Mouse (Mus musculus): ENCODE measurements around the gene Cel. TPM values are rescaled to one million over a fixed set of nuclear protein-coding genes. Genes with fewer than 3 reads are reported as not detected.

The Cel gene
- polyA plus RNA-seq, 1 experiment from 2014 or later: not detected

- no peak overlapping the region for H3K4me3 ChIP-seq (ENCODE audit: low read depth, low read length)
- no peak overlapping the region for H3K27ac ChIP-seq (ENCODE audit: low read length)
- no peak overlapping the region for H3K4me2 ChIP-seq (replicated peaks; ENCODE audit: low read depth, low read length)
- TF ChIP-seq EP300 (IDR thresholded peaks at IDR 0.05) (0 out of 2 replicates have a peak, but pooled peaks have one; percentile 46), CTCF (IDR thresholded peaks at IDR 0.05) (no peak)
- no peak overlapping the region for H3K9ac ChIP-seq (replicated peaks; ENCODE audit: low read depth)
- H3K4me1 ChIP-seq (ENCODE audit: insufficient read depth, low read depth, low read length): no peaks in the 10 kb centered on the region
- ATAC-seq: peak; percentile 79
- no peaks in the 10 kb centered on the region for H3K27me3 ChIP-seq (replicated peaks; ENCODE audit: insufficient read depth, low read length)
- H3K36me3 ChIP-seq (ENCODE audit: insufficient read depth, low read length): peaks cover 25% of the 10 kb centered on the region; the same call in 1 of the 2 replicates
- whole genome bisulfite sequencing: 66% methylated on average over 3 of the region's 3 CpGs
- no peaks in the 10 kb centered on the region for H3K9me3 ChIP-seq (ENCODE audit: low read length)
- DNase-seq (ENCODE audit: low spot score): peak; percentile 74
Observed at GRCm38 (mm10) chr2:28576815-28577214, 13.6 kb upstream of the Cel start.

DNA sequence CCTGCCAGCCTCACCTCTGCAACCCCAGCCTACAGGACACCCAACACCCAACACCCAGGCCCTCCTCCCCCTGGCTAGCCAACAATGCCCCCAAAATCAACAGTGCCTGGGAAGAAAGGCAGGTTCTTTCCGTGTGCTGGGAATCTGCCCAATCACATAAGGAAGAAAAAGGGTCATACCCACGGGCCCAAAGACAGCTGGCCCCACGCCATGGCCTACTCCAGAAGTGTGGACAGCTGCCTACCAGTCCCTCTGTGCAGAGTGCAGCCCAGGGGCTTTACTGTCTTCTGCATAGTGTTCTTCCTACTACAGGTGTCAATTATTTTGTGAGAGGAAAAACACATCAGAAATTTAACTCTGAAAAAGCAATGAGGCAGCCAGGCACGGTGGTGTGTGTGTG is 12.1 kb upstream of the Cel start:
- H3K4me2 ChIP-seq (replicated peaks; ENCODE audit: low read depth, low read length): no peak overlapping the region
- H3K9ac ChIP-seq (replicated peaks; ENCODE audit: low read depth): no peak overlapping the region
- 66% methylated on average over 4 of the region's 4 CpGs for WGBS
- H3K9me3 ChIP-seq (ENCODE audit: low read length): no peaks in the 10 kb centered on the region
- H3K4me1 ChIP-seq (ENCODE audit: insufficient read depth, low read depth, low read length): no peaks in the 10 kb centered on the region
- TF ChIP-seq CTCF (IDR thresholded peaks at IDR 0.05) (no peak), EP300 (IDR thresholded peaks at IDR 0.05) (no peak)
- no peak for DNase-seq (ENCODE audit: low spot score)
- no peak overlapping the region for H3K27ac ChIP-seq (ENCODE audit: low read length)
- no peak for ATAC-seq
- H3K36me3 ChIP-seq (ENCODE audit: insufficient read depth, low read length): peaks cover 25% of the 10 kb centered on the region; the same call in 1 of the 2 replicates
- no peaks in the 10 kb centered on the region for H3K27me3 ChIP-seq (replicated peaks; ENCODE audit: insufficient read depth, low read length)
- no peak overlapping the region for H3K4me3 ChIP-seq (ENCODE audit: low read depth, low read length)

GRCm38 (mm10) chr2:28569903-28570302 is 6.7 kb upstream of the Cel start:
- Histone ChIP-seq H3K36me3 (ENCODE audit: insufficient read depth, low read length) (peaks cover 37% of the 10 kb centered on the region), H3K4me1 (ENCODE audit: insufficient read depth, low read depth, low read length) (no peaks in the 10 kb centered on the region), H3K4me2 (replicated peaks; ENCODE audit: low read depth, low read length) (no peak overlapping the region), H3K27ac (ENCODE audit: low read length) (no peak overlapping the region), H3K27me3 (replicated peaks; ENCODE audit: insufficient read depth, low read length) (no peaks in the 10 kb centered on the region), H3K9me3 (ENCODE audit: low read length) (no peaks in the 10 kb centered on the region), H3K9ac (replicated peaks; ENCODE audit: low read depth) (no peak overlapping the region), H3K4me3 (ENCODE audit: low read depth, low read length) (no peak overlapping the region)
- DNase-seq (ENCODE audit: low spot score) (peak; percentile 56), ATAC-seq (peak; percentile 86)
- TF ChIP-seq CTCF (IDR thresholded peaks at IDR 0.05) (no peak), EP300 (IDR thresholded peaks at IDR 0.05) (no peak)
- 62% methylated on average over 2 of the region's 3 CpGs for WGBS

- H3K4me1 ChIP-seq (ENCODE audit: insufficient read depth, low read depth, low read length): no peaks in the 10 kb centered on the region
- peak; percentile 42 for ATAC-seq
- no peak overlapping the region for H3K4me2 ChIP-seq (replicated peaks; ENCODE audit: low read depth, low read length)
- H3K27ac ChIP-seq (ENCODE audit: low read length): no peak overlapping the region
- H3K27me3 ChIP-seq (replicated peaks; ENCODE audit: insufficient read depth, low read length): no peaks in the 10 kb centered on the region
- no peak overlapping the region for H3K9ac ChIP-seq (replicated peaks; ENCODE audit: low read depth)
- WGBS: 41% methylated on average over 5 of the region's 5 CpGs
- no peak for TF ChIP-seq CTCF (IDR thresholded peaks at IDR 0.05)
- no peak for TF ChIP-seq EP300 (IDR thresholded peaks at IDR 0.05)
- H3K4me3 ChIP-seq (ENCODE audit: low read depth, low read length): no peak overlapping the region
- peaks cover 20% of the 10 kb centered on the region for H3K36me3 ChIP-seq (ENCODE audit: insufficient read depth, low read length)
- peak; percentile 21 for DNase-seq (ENCODE audit: low spot score)
- no peaks in the 10 kb centered on the region for H3K9me3 ChIP-seq (ENCODE audit: low read length)
Observed at GRCm38 (mm10) chr2:28566545-28566944, 3.3 kb upstream of the Cel start.

DNA sequence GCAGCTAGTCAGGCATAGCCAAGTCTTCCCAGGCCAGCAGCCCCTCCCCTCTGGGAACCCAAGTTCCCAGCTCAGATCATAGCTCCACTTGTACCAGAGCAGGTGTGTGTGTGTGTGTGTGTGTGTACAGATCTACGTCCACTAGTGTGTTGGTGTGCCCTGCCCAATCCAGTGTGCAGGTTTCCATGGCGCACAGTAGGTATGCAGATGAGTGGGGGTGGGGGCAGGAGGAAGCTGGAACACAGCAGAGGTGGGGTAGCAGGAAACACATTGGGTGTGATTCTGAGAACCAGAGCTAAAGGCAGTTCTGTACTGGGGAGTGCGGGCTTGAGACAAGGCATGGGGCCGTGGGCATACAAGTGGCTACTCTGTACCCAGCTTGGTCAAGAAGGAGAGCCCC is 1.2 kb upstream of the Cel start:
- Histone ChIP-seq H3K4me2 (replicated peaks; ENCODE audit: low read depth, low read length) (no peak overlapping the region), H3K4me3 (ENCODE audit: low read depth, low read length) (no peak overlapping the region), H3K27ac (ENCODE audit: low read length) (no peak overlapping the region), H3K9ac (replicated peaks; ENCODE audit: low read depth) (no peak overlapping the region), H3K27me3 (replicated peaks; ENCODE audit: insufficient read depth, low read length) (no peaks in the 10 kb centered on the region), H3K4me1 (ENCODE audit: insufficient read depth, low read depth, low read length) (no peaks in the 10 kb centered on the region), H3K36me3 (ENCODE audit: insufficient read depth, low read length) (peaks cover 20% of the 10 kb centered on the region), H3K9me3 (ENCODE audit: low read length) (no peaks in the 10 kb centered on the region)
- WGBS: 88% methylated on average over 4 of the region's 4 CpGs
- DNase-seq (ENCODE audit: low spot score) (no peak), ATAC-seq (no peak)
- TF ChIP-seq EP300 (IDR thresholded peaks at IDR 0.05) (no peak), CTCF (IDR thresholded peaks at IDR 0.05) (no peak)

- H3K4me1 ChIP-seq (ENCODE audit: insufficient read depth, low read depth, low read length): no peaks in the 10 kb centered on the region
- no peak for TF ChIP-seq CTCF (IDR thresholded peaks at IDR 0.05)
- TF ChIP-seq EP300 (IDR thresholded peaks at IDR 0.05): no peak
- ATAC-seq: no peak
Observed at GRCm38 (mm10) chr2:28563830-28564229, 627 bp upstream of the Cel start.

GRCm38 (mm10) chr2:28557452-28557851 is 5.8 kb downstream of the Cel start:
- Histone ChIP-seq H3K9ac (replicated peaks; ENCODE audit: low read depth) (no peak overlapping the region), H3K4me3 (ENCODE audit: low read depth, low read length) (no peak overlapping the region), H3K27me3 (replicated peaks; ENCODE audit: insufficient read depth, low read length) (no peaks in the 10 kb centered on the region), H3K4me2 (replicated peaks; ENCODE audit: low read depth, low read length) (no peak overlapping the region), H3K36me3 (ENCODE audit: insufficient read depth, low read length) (peaks cover 3% of the 10 kb centered on the region; the same call in 1 of the 2 replicates), H3K4me1 (ENCODE audit: insufficient read depth, low read depth, low read length) (no peaks in the 10 kb centered on the region), H3K9me3 (ENCODE audit: low read length) (no peaks in the 10 kb centered on the region), H3K27ac (ENCODE audit: low read length) (no peak overlapping the region)
- TF ChIP-seq CTCF (IDR thresholded peaks at IDR 0.05) (no peak), EP300 (IDR thresholded peaks at IDR 0.05) (no peak)
- 77% methylated on average over 5 of the region's 5 CpGs for WGBS
- ATAC-seq (no peak), DNase-seq (ENCODE audit: low spot score) (no peak)

More at GRCm38 (mm10) chr2:28563830-28564229, 627 bp upstream of the Cel start:
- Histone ChIP-seq H3K27me3 (replicated peaks; ENCODE audit: insufficient read depth, low read length) (no peaks in the 10 kb centered on the region), H3K27ac (ENCODE audit: low read length) (no peak overlapping the region), H3K9ac (replicated peaks; ENCODE audit: low read depth) (no peak overlapping the region), H3K9me3 (ENCODE audit: low read length) (no peaks in the 10 kb centered on the region), H3K4me3 (ENCODE audit: low read depth, low read length) (no peak overlapping the region), H3K4me2 (replicated peaks; ENCODE audit: low read depth, low read length) (no peak overlapping the region), H3K36me3 (ENCODE audit: insufficient read depth, low read length) (peaks cover 20% of the 10 kb centered on the region)
- no peak for DNase-seq (ENCODE audit: low spot score)
